Mouse (Mus musculus): ENCODE measurements around the gene Epm2a. TPM values are rescaled to one million over a fixed set of nuclear protein-coding genes. Genes with fewer than 3 reads are reported as not detected.

The Epm2a gene
- total RNA-seq (2023) = 1 to 10 TPM; 1.1 to 2.2 TPM

GRCm38 (mm10) chr10:11343205-11344141 lies at the start of gene Epm2a:
Gene Epm2a, plus strand, starts transcription at chr10:11343404.

Other genes starting within 250 kb of the Epm2a start
- 10 to 100 TPM; 12.8 to 14.7 TPM for gene Shprh, start 194.0 kb upstream of the Epm2a start, total RNA-seq (2023)
- 10 to 100 TPM; 30.5 to 31.3 TPM for gene Fbxo30, start 62.1 kb upstream of the Epm2a start, total RNA-seq (2023)

Data from neutrophil, adult 59 days (primary cell).